Mouse (Mus musculus): ENCODE measurements at regions not wholly inside any gene's neighbourhood (a gene's known extent, or its start where the extent isn't known, plus 50 kb on each side); places are given as distances from the start of the nearest gene placed in this dataset.

DNA sequence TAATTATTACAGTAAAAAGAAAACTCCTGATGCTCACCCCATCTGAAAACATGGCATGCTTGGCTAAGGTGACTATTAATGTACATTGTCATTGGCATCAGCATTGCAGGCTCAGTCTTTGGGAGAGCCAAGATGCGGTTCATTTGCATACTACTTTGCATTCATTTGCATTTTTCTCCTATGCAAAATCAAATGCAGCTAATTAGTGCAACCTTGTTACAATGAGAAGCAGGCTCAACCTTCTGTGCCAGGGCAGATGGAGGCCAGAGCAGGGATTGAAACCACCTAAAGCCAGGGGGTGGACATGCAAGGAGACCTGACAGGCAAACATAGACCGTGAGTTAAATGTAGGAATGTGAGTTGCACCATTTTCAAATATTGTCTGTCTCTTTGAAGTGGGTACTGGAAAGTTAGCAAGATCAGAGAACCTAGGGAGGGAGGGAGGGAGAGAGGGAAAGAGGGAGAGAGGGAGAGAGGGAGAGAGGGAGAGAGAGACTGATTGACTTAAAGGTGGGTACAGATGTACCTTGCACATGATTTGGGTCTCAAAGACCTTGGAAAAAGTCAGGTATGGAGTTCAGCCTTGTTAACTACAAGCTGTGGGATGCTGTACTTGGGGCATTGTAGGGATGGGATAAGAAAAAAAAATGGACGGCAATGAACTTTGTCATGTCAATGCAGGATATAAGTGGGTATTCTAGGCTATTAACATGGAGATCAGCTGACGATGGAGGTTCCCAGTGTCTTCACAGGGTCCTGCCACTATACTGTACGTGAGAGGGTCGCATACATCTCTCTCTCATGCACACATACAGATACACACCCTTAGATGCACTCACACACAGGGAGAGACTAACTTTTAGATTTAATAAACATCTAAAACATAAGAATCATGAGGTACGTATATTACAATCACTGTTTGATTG is 1362.1 kb upstream of the A1bg start:
- no peak for DNase-seq (ENCODE audit: low spot score)

DNA sequence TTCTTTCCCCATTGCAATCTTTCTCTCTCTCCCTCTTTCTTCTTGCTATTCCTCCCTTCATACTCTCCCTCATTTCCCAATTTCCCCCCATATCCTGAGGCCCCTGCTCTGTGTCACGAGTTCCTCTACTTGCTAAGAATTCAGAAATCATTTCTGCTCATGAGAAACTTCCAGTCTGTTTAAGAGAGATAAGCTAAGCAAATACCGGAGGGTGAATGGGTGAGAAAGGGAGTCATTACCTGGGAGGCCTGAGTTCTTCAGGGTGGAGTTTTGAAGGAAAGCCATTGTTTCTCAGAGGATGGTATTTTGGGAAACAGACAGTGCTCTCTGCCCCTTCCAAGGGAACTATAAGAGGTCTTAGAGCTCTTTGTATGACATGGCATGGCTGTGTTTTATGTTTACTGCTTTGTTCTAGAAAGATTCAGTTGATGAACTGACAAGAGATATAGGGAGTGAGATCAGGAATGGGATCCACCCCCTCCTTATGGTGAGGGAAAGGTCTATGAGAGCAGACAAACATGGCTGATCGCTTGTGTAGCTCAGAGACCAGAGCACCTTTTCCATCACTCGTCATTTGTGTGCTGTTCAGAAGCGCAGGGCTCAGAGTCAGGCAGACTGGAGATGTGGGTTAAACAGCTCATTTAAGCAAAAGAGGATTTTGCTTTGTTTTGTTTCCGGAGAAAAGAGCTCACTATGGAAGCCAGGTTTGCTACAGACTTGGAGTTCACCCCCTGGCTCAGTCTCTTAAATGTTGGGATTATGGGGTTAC is 1361.0 kb upstream of the A1bg start:
- DNase-seq (ENCODE audit: low spot score): no peak

DNA sequence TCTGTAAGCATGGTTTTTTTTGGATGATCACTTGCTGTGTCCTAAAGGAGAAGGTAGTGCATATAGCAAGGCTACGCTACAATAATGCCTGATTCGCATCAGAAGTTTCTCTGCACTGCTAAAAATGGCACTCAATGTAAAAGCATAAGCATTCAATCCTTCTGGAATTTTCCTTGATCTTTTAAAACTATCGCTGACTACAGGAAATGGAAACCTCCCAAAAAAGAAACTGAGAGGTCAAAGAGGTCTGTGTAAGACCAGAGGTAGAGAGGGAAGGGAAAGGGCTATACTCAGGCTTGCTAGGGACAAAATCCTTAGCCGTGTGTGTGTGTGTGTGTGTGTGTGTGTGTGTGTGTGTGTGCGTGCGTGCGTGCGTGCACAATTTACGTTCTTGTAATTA is 1359.8 kb upstream of the A1bg start:
- no peak for DNase-seq (ENCODE audit: low spot score)

DNA sequence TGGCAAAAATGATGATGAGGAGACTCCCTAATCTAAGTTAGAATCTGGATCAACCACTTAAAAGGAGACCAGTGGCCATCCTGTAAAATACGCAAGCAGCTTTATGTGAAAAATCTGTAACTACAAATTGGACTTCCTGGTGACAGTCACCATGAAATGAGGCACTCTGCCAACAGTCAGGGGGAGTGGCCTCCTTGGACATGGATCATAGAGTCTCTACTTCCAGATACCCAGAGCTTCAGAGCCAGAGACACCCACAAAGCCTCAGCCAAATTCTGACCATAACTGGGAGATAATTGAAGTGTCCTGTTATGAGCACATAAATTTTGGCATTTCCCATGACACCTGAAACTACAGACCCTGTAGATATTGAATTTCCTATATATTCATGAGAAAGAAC is 1359.3 kb upstream of the A1bg start:
- DNase-seq (ENCODE audit: low spot score): no peak

DNA sequence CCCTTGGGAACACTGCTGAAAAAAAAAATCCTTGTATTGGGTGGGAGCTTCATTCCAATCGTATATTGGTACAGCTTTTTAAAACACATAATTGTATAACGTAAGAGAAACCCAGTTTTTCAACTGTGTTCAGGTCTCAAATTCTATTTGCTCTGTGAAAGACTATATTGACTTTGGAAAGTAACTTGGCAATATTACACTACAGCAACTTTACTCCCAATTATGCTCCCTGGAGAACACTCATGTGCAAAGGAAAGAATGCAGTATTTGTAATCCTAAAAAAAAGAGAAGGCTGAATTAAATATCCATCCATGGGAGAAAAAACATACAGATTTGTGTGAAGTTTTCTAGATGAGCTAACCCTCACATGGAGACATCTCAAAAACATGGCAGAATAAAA is 1356.7 kb upstream of the A1bg start:
- no peak for DNase-seq (ENCODE audit: low spot score)

DNA sequence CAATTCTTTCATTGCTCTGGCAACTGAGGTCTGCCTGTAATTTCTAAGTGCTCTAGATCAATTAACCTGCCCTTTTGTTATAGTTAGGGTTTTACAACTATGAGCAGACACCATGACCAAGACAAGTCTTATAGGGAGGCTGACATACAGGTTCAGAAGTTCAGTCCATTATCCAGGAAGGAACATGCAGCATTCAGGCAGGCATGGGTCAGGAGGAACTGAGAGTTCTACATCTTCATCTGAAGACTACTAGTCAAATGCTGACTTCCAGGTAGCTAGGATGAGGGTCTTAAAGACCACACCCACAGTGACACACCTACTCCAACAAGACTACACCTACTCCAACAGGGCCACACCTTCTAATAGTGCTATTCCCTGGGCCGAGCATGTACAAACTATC is 1352.0 kb upstream of the A1bg start:
- DNase-seq (ENCODE audit: low spot score): no peak

DNA sequence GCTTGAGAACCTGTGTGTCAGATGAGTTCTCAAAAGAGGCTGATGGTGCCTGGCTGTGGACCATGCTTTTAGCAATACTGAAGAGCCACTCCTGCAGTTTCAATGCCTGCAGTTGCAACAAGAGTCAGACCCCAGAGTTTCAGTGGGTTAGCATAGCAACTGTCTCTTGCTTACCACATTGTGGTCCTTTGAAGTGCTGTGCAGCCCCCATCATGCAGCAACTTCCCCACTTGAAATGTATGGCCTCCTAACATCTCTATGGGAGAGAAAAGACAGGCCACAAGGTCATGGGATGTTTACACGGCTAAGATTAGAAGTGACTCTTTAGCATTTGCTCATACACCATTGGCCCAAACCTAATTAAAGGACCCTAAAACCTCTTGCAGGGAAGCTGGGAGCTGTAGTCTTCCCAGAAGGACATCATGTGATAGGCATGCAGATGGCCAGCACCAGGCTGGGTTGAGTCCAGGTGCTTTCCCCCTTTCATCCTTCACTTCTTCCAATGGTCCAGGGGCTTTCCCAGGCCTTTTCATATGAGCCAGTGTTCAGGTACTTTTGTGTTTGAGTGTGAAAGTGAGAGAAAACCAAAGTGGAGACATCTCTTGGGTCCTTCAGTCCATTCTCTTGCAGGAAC is 1351.2 kb upstream of the A1bg start:
- DNase-seq (ENCODE audit: low spot score): no peak

DNA sequence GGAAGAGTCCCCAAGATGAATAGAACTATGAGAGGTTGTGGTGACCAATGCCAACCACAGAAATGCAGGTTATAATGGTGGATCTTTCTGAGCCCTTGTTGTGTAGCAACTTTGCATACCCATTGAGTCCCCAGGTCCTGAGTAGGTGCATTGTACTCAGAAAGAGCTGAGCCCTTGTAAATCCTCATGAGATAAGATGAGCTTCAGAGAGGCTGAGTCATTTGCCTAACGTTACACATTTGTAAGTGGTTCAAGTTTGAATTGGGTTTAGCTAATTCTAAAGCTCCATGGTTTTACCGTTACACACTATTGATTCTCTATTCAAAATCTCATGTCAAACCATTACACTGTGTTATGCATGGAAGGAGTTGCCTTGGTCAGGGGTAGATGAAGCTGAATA is 1349.9 kb upstream of the A1bg start:
- no peak for DNase-seq (ENCODE audit: low spot score)

DNA sequence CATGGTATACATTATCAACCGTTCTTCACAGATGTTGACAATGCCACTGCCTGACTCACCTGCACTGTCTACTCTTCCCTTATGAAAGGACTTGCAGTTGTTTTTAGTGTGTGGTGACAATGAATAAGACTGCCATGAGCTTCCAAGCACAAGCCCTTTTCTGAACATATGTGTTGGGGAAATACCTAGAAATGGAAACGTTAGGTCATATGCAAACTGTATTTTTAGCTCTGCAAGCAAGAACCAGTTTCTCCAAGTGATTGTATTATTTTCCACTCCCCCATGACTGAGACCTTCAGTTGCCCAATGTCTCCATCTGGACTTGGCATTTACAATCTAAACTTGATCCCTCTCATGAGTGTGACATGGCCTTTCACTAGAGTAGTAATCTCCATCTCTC is 1348.6 kb upstream of the A1bg start:
- no peak for DNase-seq (ENCODE audit: low spot score)

DNA sequence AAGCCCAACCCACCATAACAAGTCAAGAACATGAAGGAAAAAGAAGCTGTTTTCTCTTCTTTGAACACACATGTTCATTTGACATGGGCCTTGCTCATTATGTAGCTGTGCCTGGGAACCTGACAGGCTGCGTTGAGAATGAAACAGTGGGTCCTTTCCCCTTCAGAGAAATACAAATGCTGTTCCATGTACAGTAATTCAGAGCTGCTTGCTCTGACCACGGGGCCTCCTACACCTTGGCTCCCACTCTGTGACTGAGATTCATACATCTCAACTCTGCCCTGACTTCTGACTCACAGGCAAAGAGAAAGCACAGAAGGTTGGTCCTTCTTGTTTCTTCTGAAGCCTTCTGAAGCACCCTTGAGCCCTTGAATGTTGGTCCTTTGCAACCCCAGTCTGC is 1345.4 kb upstream of the A1bg start:
- no peak for DNase-seq (ENCODE audit: low spot score)

DNA sequence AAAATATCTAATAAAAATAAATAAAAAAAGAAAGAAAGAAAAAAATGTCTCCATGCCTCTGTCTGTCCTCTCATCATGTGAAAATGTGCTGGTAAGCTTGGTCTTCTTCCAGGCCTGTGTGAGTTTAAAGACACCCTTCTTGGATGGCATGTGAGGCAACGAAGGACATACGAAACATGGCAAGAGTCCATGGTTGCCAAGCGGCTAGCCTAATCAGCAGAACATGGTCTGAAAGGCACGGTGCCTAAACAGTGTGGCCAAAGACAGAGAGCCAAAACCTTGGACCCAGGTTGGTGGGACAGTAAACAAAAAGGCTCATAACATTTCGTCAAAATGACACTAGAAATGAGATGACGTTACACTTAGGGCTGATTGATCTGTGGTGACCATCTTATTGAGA is 1344.7 kb upstream of the A1bg start:
- DNase-seq (ENCODE audit: low spot score): no peak

DNA sequence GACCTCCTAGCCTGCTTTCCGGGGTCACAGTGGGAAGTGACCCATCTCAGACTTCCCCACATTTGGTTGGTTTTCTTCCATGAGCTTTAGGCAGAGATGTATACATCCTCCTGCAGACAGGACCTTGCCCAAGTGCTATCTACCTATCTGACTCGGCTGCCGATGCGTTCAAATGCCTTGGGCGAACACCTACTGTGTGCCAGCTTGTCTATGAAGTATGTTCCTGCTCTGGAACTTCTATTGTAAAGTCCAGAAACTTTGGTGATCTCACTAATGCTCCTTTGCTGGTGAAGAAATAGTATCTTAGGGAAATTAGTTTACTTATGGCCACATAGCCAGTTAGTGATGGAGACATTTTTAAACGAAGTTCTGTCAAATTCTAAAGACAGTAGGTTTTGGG is 1343.2 kb upstream of the A1bg start:
- DNase-seq (ENCODE audit: low spot score): no peak

DNA sequence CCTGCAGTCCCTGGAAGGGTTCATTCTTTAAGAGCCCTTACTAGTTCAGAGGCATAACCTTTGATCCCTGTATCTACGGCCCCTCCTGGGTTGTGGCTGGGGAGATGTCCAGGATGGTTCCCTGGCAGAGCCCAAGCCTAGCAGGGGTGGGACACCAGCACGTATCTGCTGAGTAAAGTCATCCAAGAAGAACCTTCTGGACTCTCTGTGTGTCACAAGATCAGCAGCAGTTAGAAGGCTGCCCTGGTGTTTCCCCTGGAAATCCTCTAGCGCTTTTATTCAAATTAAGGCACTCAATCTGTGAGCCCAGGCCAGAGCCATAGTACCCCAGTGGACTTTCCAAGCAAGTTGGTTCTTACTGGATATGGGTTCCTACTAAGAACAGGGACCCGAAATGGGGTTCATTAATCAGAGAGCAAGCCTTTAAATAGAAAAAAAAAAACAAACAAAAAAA is 1342.7 kb upstream of the A1bg start:
- no peak for DNase-seq (ENCODE audit: low spot score)

DNA sequence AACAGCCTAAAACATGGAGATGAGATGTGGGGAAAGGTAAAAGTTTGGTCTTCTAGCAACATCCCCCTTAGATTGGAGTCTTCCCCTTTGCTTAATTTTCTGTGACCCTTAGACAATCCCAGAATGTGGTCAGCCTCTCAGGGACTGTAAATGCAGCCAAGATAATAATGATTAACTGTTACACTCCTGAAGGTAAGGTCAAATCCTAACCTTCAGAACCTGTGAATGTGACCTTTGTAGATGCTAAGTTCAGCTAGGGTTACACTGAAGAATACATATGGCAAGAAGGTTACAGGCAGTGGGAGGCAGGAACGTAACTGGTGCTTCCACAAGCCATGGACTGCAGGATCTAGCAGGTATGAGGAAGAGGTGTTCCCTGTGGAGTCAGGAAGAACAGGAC is 1342.2 kb upstream of the A1bg start:
- DNase-seq (ENCODE audit: low spot score): no peak

DNA sequence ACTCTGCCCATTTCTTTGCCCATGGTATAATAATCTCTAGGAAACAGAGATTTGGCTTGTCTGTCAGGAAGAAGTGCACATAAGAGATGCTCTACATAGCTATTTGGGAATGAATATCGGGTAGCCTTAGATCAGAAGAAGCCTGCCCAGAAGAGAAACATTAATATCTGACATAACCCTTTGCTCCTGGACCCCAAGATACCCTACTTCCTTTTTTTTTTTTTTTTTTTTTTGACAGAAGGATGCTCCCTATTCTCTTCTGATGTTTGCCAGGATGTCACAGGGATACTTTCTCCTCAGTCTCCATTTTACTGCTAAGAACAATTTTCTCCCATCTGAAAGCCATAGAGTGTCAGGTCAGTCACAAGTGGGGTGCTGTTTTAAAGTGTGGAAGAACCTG is 1341.4 kb upstream of the A1bg start:
- DNase-seq (ENCODE audit: low spot score): no peak

DNA sequence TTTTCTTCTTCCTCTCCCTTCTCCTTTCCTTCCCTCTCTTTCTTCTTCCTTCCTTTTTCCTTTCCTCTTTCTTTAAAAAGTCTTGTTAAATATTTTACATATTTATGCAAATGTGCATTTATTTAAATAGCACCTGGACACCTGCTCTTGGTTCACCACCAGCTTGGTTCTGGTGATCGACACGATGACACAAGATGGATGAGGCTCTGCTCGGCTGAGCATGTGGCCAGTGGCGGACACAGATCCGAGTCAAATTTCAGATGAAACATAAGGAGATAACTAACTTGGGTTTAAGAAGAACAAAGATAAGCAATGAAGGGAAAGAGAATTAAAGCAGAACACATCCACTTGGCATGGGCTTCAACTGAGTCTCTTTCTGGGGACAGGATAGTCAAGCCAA is 1339.7 kb upstream of the A1bg start:
- DNase-seq (ENCODE audit: low spot score): no peak

DNA sequence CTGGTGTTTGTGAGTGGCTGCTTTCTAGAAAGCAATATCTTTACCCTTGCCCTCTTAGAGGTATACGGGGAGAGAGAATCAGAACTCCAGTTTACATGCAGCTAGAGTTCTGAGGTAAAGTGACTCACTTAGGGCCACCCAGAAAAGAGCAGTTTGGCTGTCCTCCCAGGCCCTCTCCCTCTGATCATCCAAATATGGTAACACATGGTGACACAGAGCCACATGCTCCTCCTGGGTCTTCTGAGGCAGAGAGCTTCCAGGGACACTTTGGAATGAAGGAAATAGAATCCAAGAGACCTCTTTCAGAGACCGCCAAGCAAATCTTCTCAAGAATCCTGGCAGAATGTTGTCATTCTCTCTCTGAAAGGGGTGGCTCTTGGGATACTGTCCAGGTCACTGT is 1338.7 kb upstream of the A1bg start:
- no peak for DNase-seq (ENCODE audit: low spot score)

DNA sequence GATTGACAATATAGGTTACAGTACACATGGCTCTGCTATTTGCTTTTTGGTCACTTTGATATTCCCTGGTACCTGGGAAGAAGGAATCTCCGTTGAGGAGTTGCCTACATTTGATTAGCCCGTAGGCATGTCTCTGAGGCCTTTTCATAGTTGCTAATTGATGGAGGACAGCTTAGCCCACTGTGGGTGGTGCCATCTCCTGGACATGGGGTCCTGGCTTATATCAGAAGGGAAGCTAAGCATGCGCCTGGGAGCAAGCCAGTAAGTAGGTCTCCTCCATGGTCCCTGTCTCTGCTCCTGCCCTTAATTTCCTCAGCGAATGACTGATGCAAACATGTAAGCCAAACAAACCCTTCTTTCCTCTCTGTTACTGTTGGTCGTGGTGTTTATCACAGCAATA is 1335.8 kb upstream of the A1bg start:
- DNase-seq (ENCODE audit: low spot score): no peak

DNA sequence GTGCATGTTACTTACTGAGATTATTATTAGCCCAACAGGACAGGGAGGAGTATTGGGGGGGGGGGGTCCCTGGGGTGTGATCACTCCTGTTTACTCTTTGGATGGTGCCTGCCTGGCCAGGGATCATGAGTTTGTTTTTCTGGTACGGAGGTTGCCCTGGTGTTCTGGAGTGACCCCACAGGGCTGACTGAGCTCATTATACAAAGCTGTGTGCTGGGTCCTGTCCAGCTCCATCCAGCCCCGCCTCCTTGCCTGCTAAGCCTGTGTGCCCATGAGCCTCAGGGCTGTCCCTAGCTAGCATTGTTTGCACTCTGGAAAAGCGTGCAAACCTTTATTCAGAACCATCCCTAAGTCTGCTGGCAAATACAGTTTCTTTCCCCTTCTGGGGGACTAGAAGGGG is 1335.1 kb upstream of the A1bg start:
- no peak for DNase-seq (ENCODE audit: low spot score)

DNA sequence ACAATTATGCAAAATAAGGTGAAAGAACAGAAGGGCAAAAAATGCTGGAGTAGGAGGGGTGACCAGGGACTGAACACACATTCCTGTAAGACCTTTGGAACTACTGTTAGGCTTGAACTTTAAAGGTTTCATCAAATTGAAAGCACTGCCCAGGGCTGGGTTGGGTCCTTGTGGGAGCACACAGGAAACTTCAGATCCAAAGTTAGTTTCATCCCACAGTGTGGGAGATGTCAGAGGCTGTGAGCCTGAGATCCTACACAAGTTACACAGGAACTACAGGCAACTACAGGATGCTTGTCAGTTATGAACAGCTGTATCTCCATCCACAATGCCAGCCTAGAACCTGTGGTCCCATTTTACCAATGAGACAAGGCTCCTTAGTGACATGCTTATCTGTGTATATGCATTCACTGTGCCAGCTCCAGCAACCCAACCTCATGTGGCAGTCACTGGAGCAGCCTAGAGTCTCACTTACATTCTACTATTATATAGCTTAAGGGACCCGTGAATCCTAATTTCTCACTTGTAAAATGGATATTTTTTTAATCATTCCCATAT is 1334.4 kb upstream of the A1bg start:
- no peak for DNase-seq (ENCODE audit: low spot score)

DNA sequence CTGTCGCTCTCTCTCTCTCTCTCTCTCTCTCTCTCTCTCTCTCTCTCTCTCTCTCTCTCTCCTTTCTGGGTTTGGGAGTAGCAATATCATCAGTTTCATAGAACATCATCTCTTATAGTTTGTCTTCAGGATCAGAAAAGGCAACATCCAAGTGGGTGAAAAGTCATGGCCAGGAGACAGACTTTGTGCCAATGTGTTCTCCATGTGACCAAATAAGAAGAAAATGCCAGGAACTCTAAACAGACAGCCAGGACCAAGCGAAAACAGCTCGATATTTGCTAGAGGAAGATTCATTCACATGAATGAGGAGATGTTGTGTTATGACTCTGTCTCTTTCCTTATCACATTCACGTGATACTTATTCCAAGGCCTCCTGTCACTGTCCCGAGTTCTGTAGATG is 1332.8 kb upstream of the A1bg start:
- DNase-seq (ENCODE audit: low spot score): no peak

DNA sequence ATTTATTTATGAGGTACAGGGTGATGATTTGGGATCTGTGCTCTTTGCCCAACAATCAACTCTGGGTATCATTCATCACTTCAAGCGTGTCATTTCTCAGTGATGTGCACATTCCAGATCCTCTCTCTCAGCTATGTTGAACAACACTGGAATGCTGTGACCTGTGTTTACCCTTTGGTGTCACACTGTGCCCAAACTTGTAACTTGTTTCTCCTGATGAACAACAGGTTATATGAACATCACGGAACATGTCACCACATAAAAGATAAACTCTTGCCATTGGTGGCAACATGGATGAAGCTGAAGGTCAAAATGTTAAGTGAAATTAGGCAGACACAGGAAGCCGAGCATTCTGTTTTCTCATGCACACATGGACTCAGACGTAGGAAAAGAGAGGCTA is 1330.9 kb upstream of the A1bg start:
- no peak for DNase-seq (ENCODE audit: low spot score)
